Mouse (Mus musculus): ENCODE measurements around the gene Rpl18a.
A peak's percentile ranks its signal among the peaks of the same experiment; 100 is the strongest.

DNA sequence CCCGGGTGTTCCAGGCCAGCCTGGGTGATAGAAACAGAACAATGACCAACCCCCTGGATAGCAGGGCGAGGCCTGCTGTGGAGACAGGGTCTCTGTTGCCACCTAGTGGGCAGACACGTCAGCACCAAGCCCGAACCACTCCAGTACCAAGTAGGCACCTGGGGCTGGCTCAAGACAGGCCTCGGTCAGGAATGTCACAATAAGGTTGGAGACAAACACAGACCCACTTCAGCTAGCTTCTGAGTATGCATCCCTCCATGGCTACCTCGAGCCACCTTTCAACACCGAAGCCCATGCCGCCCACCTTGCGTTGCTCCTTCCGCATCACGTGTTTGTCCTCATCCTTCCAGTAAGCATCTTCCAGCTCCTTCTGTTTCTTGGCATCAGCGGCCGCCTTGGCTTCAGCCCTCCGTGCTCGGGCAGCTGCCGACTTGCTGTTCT lies 27.6 kb downstream of the Rpl18a start:
- peak; percentile 81 for TF ChIP-seq CTCF (IDR thresholded peaks at IDR 0.05; ENCODE audit: low read depth, low read length)
- no peak for TF ChIP-seq GATA1 (IDR thresholded peaks at IDR 0.05; ENCODE audit: borderline replicate concordance, low read length)
- TF ChIP-seq POLR2AphosphoS5 (IDR thresholded peaks at IDR 0.05; ENCODE audit: insufficient replicate concordance, low read depth, low read length), result no peak

Data from G1E (cell line).